Mouse (Mus musculus) heart, adult 2 months (tissue): Measurements from ENCODE around the gene Ppp1r35.

Experiments
- CTCF ChIP-seq: fragments of 200-600 bp; IDR thresholded peaks from 2 replicates; pipeline ENCODE4 v1.8.1; 2022; ENCODE audit warnings: antibody characterized with exemption, mild to moderate bottlenecking, moderate library complexity
- EP300 ChIP-seq: fragments of 200-500 bp; IDR thresholded peaks from 2 replicates; pipeline ENCODE4 v1.6.1; 2011; ENCODE audit warnings: low read depth, low read length, control low read depth; ENCODE audit not compliant: insufficient read depth

DNA sequence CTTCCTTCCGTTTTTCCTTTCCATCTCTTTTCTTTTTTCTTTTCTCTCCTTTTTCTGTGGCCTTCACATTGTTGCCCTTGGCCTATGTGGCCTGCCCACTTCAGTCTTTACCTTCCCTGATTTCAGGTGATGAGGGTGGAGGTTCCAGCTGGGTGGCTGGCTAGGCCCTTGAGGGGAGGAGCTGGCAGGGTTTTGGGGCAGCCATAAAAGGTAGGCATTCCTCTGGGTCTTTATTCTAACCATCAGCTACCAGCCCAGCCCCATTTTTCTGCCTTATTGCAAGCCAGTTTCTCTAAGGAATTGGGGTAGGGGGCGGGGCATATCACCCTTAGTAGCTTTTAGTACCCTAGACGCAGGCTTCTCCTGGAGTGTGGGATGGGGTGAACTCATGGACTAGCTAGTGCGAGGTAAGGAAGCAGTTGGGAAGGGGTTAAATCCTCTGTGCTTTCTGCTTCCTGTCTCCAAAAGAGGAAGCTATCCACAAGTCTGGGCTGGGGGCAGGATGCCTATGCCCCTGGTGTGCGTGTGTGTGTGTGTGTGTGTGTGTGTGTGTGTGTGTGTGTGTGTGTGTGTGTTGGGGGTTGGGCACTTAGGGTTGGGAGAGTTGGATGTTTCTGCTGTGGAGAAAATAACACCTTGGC is 30.4 kb upstream of the Ppp1r35 start:
- TF ChIP-seq CTCF (no peak), EP300 (0 out of 2 replicates have a peak, but pooled peaks have one; percentile 27)
